Mouse (Mus musculus): ENCODE data around the gene Vmn1r155. TPM values are rescaled to one million over a fixed set of nuclear protein-coding genes. Genes with fewer than 3 reads are reported as not detected.
"Not testable (repeated sequence)": the region's sequence is repeated elsewhere in the genome, so short reads cannot be mapped to it uniquely, and the experiment has no call there.

Gene Vmn1r155
- not detected in 2 replicates for polyA plus RNA-seq (2015; fragmentation: Nextera tagmentation; extraction: Ambion mirVana)

DNA sequence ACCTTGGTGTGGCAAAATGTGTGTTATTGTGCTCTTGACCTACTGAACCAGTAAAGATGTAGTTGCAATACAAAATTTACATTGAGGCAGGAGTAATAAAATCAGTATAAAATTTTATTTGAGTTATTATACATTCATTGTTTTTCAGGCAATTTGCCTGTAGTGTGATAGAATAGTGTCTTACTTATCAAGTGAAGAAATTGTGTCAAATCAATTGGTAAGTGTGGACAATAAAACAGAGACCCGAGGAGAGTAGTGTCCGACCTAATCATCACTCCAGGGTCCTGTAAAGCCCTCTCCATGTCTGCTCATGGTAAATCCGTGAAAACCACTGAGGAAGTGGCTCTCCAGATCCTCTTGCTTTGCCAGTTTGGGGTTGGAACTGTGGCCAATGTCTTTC, at the start of gene Vmn1r155:
TSS of gene Vmn1r155 (plus strand) at position 301 of the 400 bp plus-strand sequence.
- WGBS, result no CpG with 5 or more reads among the region's 3 CpGs

DNA sequence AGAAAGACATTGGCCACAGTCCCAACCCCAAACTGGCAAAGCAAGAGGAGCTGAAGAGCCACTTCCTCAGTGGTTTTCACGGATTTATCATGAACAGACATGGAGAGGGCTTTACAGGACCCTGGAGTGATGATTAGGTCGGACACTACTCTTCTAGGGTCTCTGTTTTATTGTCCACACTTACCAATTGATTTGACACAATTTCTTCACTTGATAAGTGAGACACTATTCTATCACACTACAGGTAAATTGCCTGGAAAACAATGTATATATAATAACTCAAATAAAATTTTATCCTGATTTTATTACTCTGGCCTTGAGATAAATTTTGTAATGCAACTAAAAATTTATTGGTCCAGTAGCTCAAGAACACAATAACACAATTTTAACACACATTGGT, 34.4 kb downstream of the Vmn1r155 start, which contains the start of gene Gm8693:
TSS of gene Gm8693 (minus strand) at position 101 of the 400 bp plus-strand sequence.
- H3K36me3 ChIP-seq; H3K4me3 ChIP-seq; H3K27ac ChIP-seq; H3K9me3 ChIP-seq; H3K27me3 ChIP-seq; H3K4me1 ChIP-seq; H3K4me2 ChIP-seq; H3K9ac ChIP-seq; ATAC-seq (ENCODE audit: insufficient number of reproducible peaks, low FRiP score, low TSS enrichment, low read depth): not testable (repeated sequence)
- WGBS, result no CpG with 5 or more reads among the region's 2 CpGs

More for the DNA sequence above, at the start of gene Vmn1r155:
- not testable (repeated sequence) for H3K27me3 ChIP-seq; H3K9me3 ChIP-seq; H3K36me3 ChIP-seq; ATAC-seq (ENCODE audit: insufficient number of reproducible peaks, low FRiP score, low TSS enrichment, low read depth); H3K27ac ChIP-seq; H3K4me3 ChIP-seq; H3K4me1 ChIP-seq; H3K4me2 ChIP-seq; H3K9ac ChIP-seq

Other genes starting within 250 kb of the Vmn1r155 start
- not detected in 2 replicates for gene Vmn1r148, start 244.4 kb upstream of the Vmn1r155 start, polyA plus RNA-seq (2015; fragmentation: Nextera tagmentation; extraction: Ambion mirVana)
- gene Vmn1r149, start 219.8 kb upstream of the Vmn1r155 start, polyA plus RNA-seq (2015; fragmentation: Nextera tagmentation; extraction: Ambion mirVana), result not detected in 2 replicates
- not detected in 2 replicates for gene Gm10665, start 193.9 kb upstream of the Vmn1r155 start, polyA plus RNA-seq (2015; fragmentation: Nextera tagmentation; extraction: Ambion mirVana)
- not detected in 2 replicates for gene Vmn1r151, start 158.3 kb upstream of the Vmn1r155 start, polyA plus RNA-seq (2015; fragmentation: Nextera tagmentation; extraction: Ambion mirVana)
- not detected in 2 replicates for gene Vmn1r152, start 135.1 kb upstream of the Vmn1r155 start, polyA plus RNA-seq (2015; fragmentation: Nextera tagmentation; extraction: Ambion mirVana)
- not detected in 2 replicates for gene Gm8677, start 123.1 kb upstream of the Vmn1r155 start, polyA plus RNA-seq (2015; fragmentation: Nextera tagmentation; extraction: Ambion mirVana)
- not detected in 2 replicates for gene Gm4201, start 92.7 kb upstream of the Vmn1r155 start, polyA plus RNA-seq (2015; fragmentation: Nextera tagmentation; extraction: Ambion mirVana)
- not detected in 2 replicates for gene Gm4565, start 69.9 kb upstream of the Vmn1r155 start, polyA plus RNA-seq (2015; fragmentation: Nextera tagmentation; extraction: Ambion mirVana)
- not detected in 2 replicates for gene Gm8693, start 34.3 kb downstream of the Vmn1r155 start, polyA plus RNA-seq (2015; fragmentation: Nextera tagmentation; extraction: Ambion mirVana)
- gene Gm4567, start 61.7 kb downstream of the Vmn1r155 start, polyA plus RNA-seq (2015; fragmentation: Nextera tagmentation; extraction: Ambion mirVana), result not detected in 2 replicates
- not detected in 2 replicates for gene Vmn1r157, start 103.7 kb downstream of the Vmn1r155 start, polyA plus RNA-seq (2015; fragmentation: Nextera tagmentation; extraction: Ambion mirVana)
- gene Vmn1r158, start 132.8 kb downstream of the Vmn1r155 start, polyA plus RNA-seq (2015; fragmentation: Nextera tagmentation; extraction: Ambion mirVana), result not detected in 2 replicates
- gene Vmn1r159, start 185.6 kb downstream of the Vmn1r155 start, polyA plus RNA-seq (2015; fragmentation: Nextera tagmentation; extraction: Ambion mirVana), result not detected in 2 replicates
- not detected in 2 replicates for gene Vmn1r160, start 213.2 kb downstream of the Vmn1r155 start, polyA plus RNA-seq (2015; fragmentation: Nextera tagmentation; extraction: Ambion mirVana)

Data from limb, embryonic 15.5 days (tissue).